In genomic region chr16:46267533-46267932, GRCm38 (mm10) we compare ENCODE assay signal across 25 mouse cellular contexts.
"Had no signal": no experiment of that assay in that cellular context is flagged by ENCODE, and none has a peak within 500 bp of the region (broad histone marks: within the 10 kb centered on the region; RNA-seq: fewer than 3 reads in every experiment).

No protein-coding gene starts in this region.

- H3K4me1 ChIP-seq: embryonic facial prominence, embryonic 10.5 days; embryonic facial prominence, embryonic 12.5 days; embryonic facial prominence, embryonic 13.5 days; embryonic facial prominence, embryonic 15.5 days; forebrain, embryonic 10.5 days; forebrain, embryonic 12.5 days; forebrain, embryonic 13.5 days; forebrain, embryonic 15.5 days had no signal

- H3K9me3 ChIP-seq: embryonic facial prominence, embryonic 10.5 days; embryonic facial prominence, embryonic 12.5 days; embryonic facial prominence, embryonic 13.5 days; embryonic facial prominence, embryonic 15.5 days; forebrain, embryonic 10.5 days; forebrain, embryonic 12.5 days; forebrain, embryonic 13.5 days; forebrain, embryonic 15.5 days had no signal

- H3K4me3 ChIP-seq: embryonic facial prominence, embryonic 10.5 days; embryonic facial prominence, embryonic 12.5 days; embryonic facial prominence, embryonic 13.5 days; embryonic facial prominence, embryonic 15.5 days; erythroblast, embryonic 14.5 days; forebrain, embryonic 10.5 days; forebrain, embryonic 12.5 days; forebrain, embryonic 13.5 days; forebrain, embryonic 15.5 days; gastrocnemius, adult 2 months; heart, adult 2 months had no signal

- H3K36me3 ChIP-seq: embryonic facial prominence, embryonic 10.5 days; embryonic facial prominence, embryonic 12.5 days; embryonic facial prominence, embryonic 13.5 days; embryonic facial prominence, embryonic 15.5 days; forebrain, embryonic 10.5 days; forebrain, embryonic 12.5 days; forebrain, embryonic 15.5 days had no signal

- H3K9ac ChIP-seq: embryonic facial prominence, embryonic 12.5 days; embryonic facial prominence, embryonic 13.5 days; embryonic facial prominence, embryonic 15.5 days; forebrain, embryonic 12.5 days; forebrain, embryonic 13.5 days; forebrain, embryonic 15.5 days; forebrain, postnatal 0 days had no signal

- H3K27ac ChIP-seq: embryonic facial prominence, embryonic 10.5 days; embryonic facial prominence, embryonic 12.5 days; embryonic facial prominence, embryonic 13.5 days; embryonic facial prominence, embryonic 15.5 days; forebrain, embryonic 10.5 days; forebrain, embryonic 12.5 days; forebrain, embryonic 13.5 days; forebrain, embryonic 15.5 days; gastrocnemius, adult 2 months; heart, adult 2 months had no signal

- H3K27me3 ChIP-seq: embryonic facial prominence, embryonic 12.5 days; embryonic facial prominence, embryonic 13.5 days; embryonic facial prominence, embryonic 15.5 days; forebrain, embryonic 12.5 days; forebrain, embryonic 13.5 days; forebrain, embryonic 15.5 days had no signal

- H3K4me2 ChIP-seq: embryonic facial prominence, embryonic 12.5 days; embryonic facial prominence, embryonic 13.5 days; embryonic facial prominence, embryonic 15.5 days; forebrain, embryonic 12.5 days; forebrain, embryonic 13.5 days; forebrain, embryonic 15.5 days had no signal

- DNase-seq: cerebellum, adult 9-10 months; cerebellum, adult 9-11 months; cerebellum, postnatal 10 days; cerebellum, postnatal 14 days; cerebellum, postnatal 25 days; cerebellum, postnatal 36 days; embryo, embryonic 11 days; forebrain, postnatal 0 days; gastrocnemius, adult 2 months; gastrocnemius, postnatal 10 days; gastrocnemius, postnatal 14 days; gastrocnemius, postnatal 25 days; gastrocnemius, postnatal 36 days; heart, adult 11 months; heart, adult 18-20 months; heart, adult 2 months had no signal
